Mouse (Mus musculus) large intestine, adult 2 months (tissue): ENCODE data around the gene Zfp809. TPM values are rescaled to one million over a fixed set of nuclear protein-coding genes. Genes with fewer than 3 reads are reported as not detected.

Experiments
- DNase-seq: peaks from one replicate; pipeline ENCODE4 v3.0.0-alpha.2; 2012; ENCODE audit warnings: low read depth, low spot score
- WGBS: fragments of 180-500 bp; shearing (Covaris S2); methylation state at CpG from one replicate; pipeline ENCODE4 v1.1.7; 2018; 5-methylcytosine and 5-hydroxymethylcytosine counted together
- polyA plus RNA-seq: library from polyadenylated mRNA; depleted of rRNA; stranded (reverse); fragments of >200 nt; gene quantifications from 2 replicates; pipeline ENCODE4 v1.2.3, GENCODE M21; 2012; rRNA removed

Zfp809 gene
- polyA plus RNA-seq, 1 experiment, result 5.8 TPM

- peak; percentile 93 for DNase-seq
- 2% methylated on average over 35 of the region's 35 CpGs for whole genome bisulfite sequencing
Observed at GRCm38 (mm10) chr9:22259184-22260091, 33.9 kb downstream of the Zfp809 start, which contains the start of gene Zfp599. Zfp599 (minus strand) TSS chr9:22259895.

GRCm38 (mm10) chr9:22260092-22260422 lies 34.5 kb downstream of the Zfp809 start:
- WGBS, result 27% methylated on average over 3 of the region's 3 CpGs
- DNase-seq, result no peak

- no peak for DNase-seq
- 77% methylated on average over 1 of the region's 1 CpGs for WGBS
Observed at GRCm38 (mm10) chr9:22261594-22261993, 36.1 kb downstream of the Zfp809 start.

- DNase-seq, result no peak
- WGBS, result 92% methylated on average over 10 of the region's 10 CpGs
Observed at GRCm38 (mm10) chr9:22262611-22263010, 37.1 kb downstream of the Zfp809 start.

- WGBS, result 98% methylated on average over 1 of the region's 1 CpGs
- DNase-seq, result no peak
Observed at GRCm38 (mm10) chr9:22268886-22269285, 43.4 kb downstream of the Zfp809 start.

- over 99% methylated on average over 4 of the region's 4 CpGs for WGBS
- DNase-seq, result no peak
Observed at GRCm38 (mm10) chr9:22278733-22279132, 53.2 kb downstream of the Zfp809 start.

Other genes starting within 250 kb of the Zfp809 start
- gene Rgl3, start 236.3 kb upstream of the Zfp809 start, polyA plus RNA-seq, result 1.9 and 2.4 TPM in 2 replicates
- gene Ccdc151, start 223.1 kb upstream of the Zfp809 start, polyA plus RNA-seq, result 0.14 and 0.15 TPM in 2 replicates
- 127 and 130 TPM in 2 replicates for gene Prkcsh, start 222.9 kb upstream of the Zfp809 start, polyA plus RNA-seq
- gene Elavl3, start 173.7 kb upstream of the Zfp809 start, polyA plus RNA-seq, result 0.29 and 0.47 TPM in 2 replicates
- not detected in 2 replicates for gene Gm49318, start 154.5 kb upstream of the Zfp809 start, polyA plus RNA-seq
- gene Zfp653, start 154.3 kb upstream of the Zfp809 start, polyA plus RNA-seq, result 8.6 and 10.0 TPM in 2 replicates
- gene Ecsit, start 140.3 kb upstream of the Zfp809 start, polyA plus RNA-seq, result 47.7 and 48.6 TPM in 2 replicates
- 253 and 296 TPM in 2 replicates for gene Cnn1, start 126.5 kb upstream of the Zfp809 start, polyA plus RNA-seq
- 120 and 148 TPM in 2 replicates for gene Elof1, start 108.5 kb upstream of the Zfp809 start, polyA plus RNA-seq
- gene Acp5, start 90.0 kb upstream of the Zfp809 start, polyA plus RNA-seq, result 233 and 244 TPM in 2 replicates
- 45.9 and 50.1 TPM in 2 replicates for gene Pigyl, start 68.9 kb upstream of the Zfp809 start, polyA plus RNA-seq
- not detected in 2 replicates for gene Zfp872, start 37.6 kb upstream of the Zfp809 start, polyA plus RNA-seq
- 0.57 and 0.67 TPM in 2 replicates for gene Zfp599, start 34.2 kb downstream of the Zfp809 start, polyA plus RNA-seq
- gene Zfp810, start 81.9 kb downstream of the Zfp809 start, polyA plus RNA-seq, result 2.8 and 4.9 TPM in 2 replicates
- gene Anln, start 163.5 kb downstream of the Zfp809 start, polyA plus RNA-seq, result 3.4 and 3.8 TPM in 2 replicates
- gene 9530077C05Rik, start 185.8 kb downstream of the Zfp809 start, polyA plus RNA-seq, result 0.26 and 0.66 TPM in 2 replicates
- gene Gm17545, start 228.6 kb downstream of the Zfp809 start, polyA plus RNA-seq, result not detected in 2 replicates
- gene Rp9, start 244.0 kb downstream of the Zfp809 start, polyA plus RNA-seq, result 40.7 and 52.2 TPM in 2 replicates